Mouse (Mus musculus) lung, adult 2 months (tissue): ENCODE measurements around the gene Golga1. TPM values are rescaled to one million over a fixed set of nuclear protein-coding genes. Genes with fewer than 3 reads are reported as not detected.

ENCODE experiments used
- DNase-seq: peaks from one replicate; pipeline ENCODE4 v3.0.0; 2022
- H3K4me1 ChIP-seq: fragments of 200-500 bp; 2 replicates; pipeline ENCODE4 v1.6.1; 2011; ENCODE audit warnings: low read length; ENCODE audit not compliant: control insufficient read depth, insufficient read depth
- H3K4me3 ChIP-seq: fragments of 200-500 bp; replicated peaks from 2 replicates; pipeline ENCODE3; 2011; ENCODE audit warnings: low read depth, mild to moderate bottlenecking, control low read depth, low read length; ENCODE audit errors: extremely low read depth
- CTCF ChIP-seq: fragments of 200-500 bp; IDR thresholded peaks from 2 replicates; pipeline ENCODE4 v1.5.1; 2011; ENCODE audit warnings: mild to moderate bottlenecking, low read length, control low read depth; ENCODE audit not compliant: insufficient read depth
- POLR2A ChIP-seq: fragments of 200-500 bp; IDR thresholded peaks from 2 replicates; pipeline ENCODE4 v1.6.1; 2011; ENCODE audit warnings: low read depth, mild to moderate bottlenecking, control low read depth, low read length, borderline replicate concordance; ENCODE audit errors: extremely low read depth
- WGBS: fragments of 180-500 bp; shearing (Covaris S2); methylation state at CpG from one replicate; pipeline ENCODE4 v1.1.7; 2018; 5-methylcytosine and 5-hydroxymethylcytosine counted together
- polyA plus RNA-seq: library from polyadenylated mRNA; depleted of rRNA; stranded (reverse); fragments of >200 nt; gene quantifications from 2 replicates; pipeline ENCODE4 v1.2.3, GENCODE M21; 2012; rRNA removed

Golga1 gene
- polyA plus RNA-seq, 1 experiment, result 10.2 TPM

- DNase-seq, result no peak
- 99% methylated on average over 2 of the region's 2 CpGs for WGBS
- TF ChIP-seq CTCF (peak; percentile 6; the same call in 1 of the 2 replicates), POLR2A (no peak)
- no peak overlapping the region for H3K4me3 ChIP-seq
- H3K4me1 ChIP-seq, result no peaks in the 10 kb centered on the region
These were observed 81.9 kb downstream of the Golga1 start for GRCm38 (mm10) chr2:38983456-38983855.

GRCm38 (mm10) chr2:38977837-38978236, 87.5 kb downstream of the Golga1 start:
- Histone ChIP-seq H3K4me3 (no peak overlapping the region), H3K4me1 (no peaks in the 10 kb centered on the region; the same call in 1 of the 2 replicates)
- WGBS, result 74% methylated on average over 4 of the region's 4 CpGs
- DNase-seq, result no peak
- TF ChIP-seq CTCF (no peak), POLR2A (no peak)

- no peak for TF ChIP-seq POLR2A
- no peak for TF ChIP-seq CTCF
- WGBS, result 83% methylated on average over 21 of the region's 21 CpGs
These were observed 89.2 kb downstream of the Golga1 start for GRCm38 (mm10) chr2:38975941-38976805.

GRCm38 (mm10) chr2:38975181-38975580, 90.2 kb downstream of the Golga1 start:
- 86% methylated on average over 3 of the region's 3 CpGs for WGBS
- H3K4me1 ChIP-seq, result no peaks in the 10 kb centered on the region; the same call in 1 of the 2 replicates
- DNase-seq, result no peak
- H3K4me3 ChIP-seq, result no peak overlapping the region
- no peak for TF ChIP-seq CTCF
- TF ChIP-seq POLR2A, result no peak

More at GRCm38 (mm10) chr2:38975941-38976805, 89.2 kb downstream of the Golga1 start:
- no peak overlapping the region for H3K4me3 ChIP-seq
- no peaks in the 10 kb centered on the region; the same call in 1 of the 2 replicates for H3K4me1 ChIP-seq
- no peak for DNase-seq

- no peak overlapping the region for H3K4me3 ChIP-seq
- WGBS, result 42% methylated on average over 2 of the region's 2 CpGs
- DNase-seq, result no peak
- no peaks in the 10 kb centered on the region; the same call in 1 of the 2 replicates for H3K4me1 ChIP-seq
- TF ChIP-seq POLR2A, result no peak
- TF ChIP-seq CTCF, result no peak
These were observed 91.2 kb downstream of the Golga1 start for GRCm38 (mm10) chr2:38974171-38974570.

GRCm38 (mm10) chr2:38973701-38974100, 91.6 kb downstream of the Golga1 start:
- WGBS, result 55% methylated on average over 7 of the region's 7 CpGs
- TF ChIP-seq CTCF (no peak), POLR2A (no peak)
- Histone ChIP-seq H3K4me1 (no peaks in the 10 kb centered on the region; the same call in 1 of the 2 replicates), H3K4me3 (no peak overlapping the region)
- no peak for DNase-seq

- Histone ChIP-seq H3K4me1 (no peaks in the 10 kb centered on the region; the same call in 1 of the 2 replicates), H3K4me3 (no peak overlapping the region)
- no peak for DNase-seq
- TF ChIP-seq CTCF (no peak), POLR2A (no peak)
- 25% methylated on average over 2 of the region's 2 CpGs for WGBS
These were observed 92.1 kb downstream of the Golga1 start for GRCm38 (mm10) chr2:38973223-38973622.

- DNase-seq, result no peak
These were observed 95.3 kb downstream of the Golga1 start for GRCm38 (mm10) chr2:38970057-38970456.

GRCm38 (mm10) chr2:38969650-38970049, 95.7 kb downstream of the Golga1 start:
- Histone ChIP-seq H3K4me1 (no peaks in the 10 kb centered on the region; the same call in 1 of the 2 replicates), H3K4me3 (no peak overlapping the region)
- TF ChIP-seq CTCF (no peak), POLR2A (no peak)
- DNase-seq, result no peak
- WGBS, result 87% methylated on average over 2 of the region's 2 CpGs

More at GRCm38 (mm10) chr2:38970057-38970456, 95.3 kb downstream of the Golga1 start:
- Histone ChIP-seq H3K4me3 (no peak overlapping the region), H3K4me1 (no peaks in the 10 kb centered on the region; the same call in 1 of the 2 replicates)
- TF ChIP-seq CTCF (no peak), POLR2A (no peak)
- WGBS, result 54% methylated on average over 5 of the region's 5 CpGs

Other genes with a start within 250 kb of the Golga1 start
- 3.3 and 6.5 TPM in 2 replicates for gene Nr6a1, start 137.9 kb downstream of the Golga1 start, polyA plus RNA-seq
- gene Olfml2a, start 133.6 kb downstream of the Golga1 start, polyA plus RNA-seq, result 9.7 and 11.3 TPM in 2 replicates
- 4.4 and 4.5 TPM in 2 replicates for gene Wdr38, start 68.1 kb downstream of the Golga1 start, polyA plus RNA-seq
- gene Arpc5l, start 60.2 kb downstream of the Golga1 start, polyA plus RNA-seq, result 27.7 and 28.3 TPM in 2 replicates
- 121 and 126 TPM in 2 replicates for gene Rpl35, start 59.9 kb downstream of the Golga1 start, polyA plus RNA-seq
- gene Scai, start 125.2 kb upstream of the Golga1 start, polyA plus RNA-seq, result 0.61 and 2.4 TPM in 2 replicates
- 17.3 and 24.1 TPM in 2 replicates for gene Ppp6c, start 160.9 kb upstream of the Golga1 start, polyA plus RNA-seq